Mouse (Mus musculus) MEL (cell line): ENCODE results near the gene Dpp4. TPM values are rescaled to one million over a fixed set of nuclear protein-coding genes. Genes with fewer than 3 reads are reported as not detected.

ENCODE experiments used
- DNase-seq: peaks from one replicate; pipeline ENCODE4 v3.0.0; 2011; ENCODE audit warnings: low read depth, low spot score
- H3K27ac ChIP-seq: 2 replicates; pipeline ENCODE4 v1.5.1; 2012; ENCODE audit warnings: low read depth, mild to moderate bottlenecking, control low read depth, low read length, moderate library complexity; ENCODE audit not compliant: control insufficient read depth
- H3K27me3 ChIP-seq, 2 experiments: fragments of 150-350 bp in 1 of 2; sonication (generic) in 1 of 2; 2 replicates each; pipeline ENCODE4 v1.6.1; 2012; ENCODE audit warnings: low read length in 2 of 2, mild to moderate bottlenecking in 2 of 2, improper control_type of control experiment in 1 of 2, moderate library complexity in 1 of 2; ENCODE audit not compliant: insufficient read depth in 2 of 2, control insufficient read depth in 1 of 2
- H3K36me3 ChIP-seq, 2 experiments: 2 replicates each; pipeline ENCODE4 v1.6.1; 2012 to 2014; ENCODE audit warnings: low read length in 2 of 2, improper control_type of control experiment in 1 of 2, inconsistent platforms in 1 of 2, mild to moderate bottlenecking in 1 of 2; ENCODE audit not compliant: insufficient read depth in 2 of 2, control insufficient read depth in 1 of 2
- H3K4me1 ChIP-seq, 2 experiments: fragments of 150-350 bp in 1 of 2; sonication (generic) in 1 of 2; 2 replicates each; pipeline ENCODE4 v1.6.1; 2012; ENCODE audit warnings: low read length in 2 of 2, improper control_type of control experiment in 1 of 2, mild to moderate bottlenecking in 1 of 2; ENCODE audit not compliant: insufficient read depth in 2 of 2, control insufficient read depth in 1 of 2
- H3K4me3 ChIP-seq, 2 experiments: fragments of 150-350 bp in 1 of 2; sonication (generic) in 1 of 2; 2 replicates each; pipeline ENCODE4 v1.5.1; 2012; ENCODE audit warnings: low read depth in 2 of 2, low read length in 2 of 2, mild to moderate bottlenecking in 2 of 2, moderate library complexity in 2 of 2, control low read depth in 1 of 2, improper control_type of control experiment in 1 of 2; ENCODE audit not compliant: control insufficient read depth in 1 of 2, insufficient read depth in 1 of 2
- H3K79me2 ChIP-seq: 2 replicates; pipeline ENCODE4 v1.6.1; 2012; ENCODE audit warnings: mild to moderate bottlenecking, low read length, moderate library complexity; ENCODE audit not compliant: control insufficient read depth, poor library complexity, insufficient read depth
- H3K9ac ChIP-seq: 2 replicates; pipeline ENCODE4 v1.6.1; 2012; ENCODE audit warnings: low read depth, mild to moderate bottlenecking, control low read depth, low read length, moderate library complexity; ENCODE audit not compliant: control insufficient read depth, poor library complexity, severe bottlenecking
- H3K9me3 ChIP-seq: fragments of 150-350 bp; sonication (generic); replicated peaks from 2 replicates; pipeline ENCODE4 v1.6.1; 2012; ENCODE audit warnings: mild to moderate bottlenecking, low read length, improper control_type of control experiment, moderate library complexity; ENCODE audit not compliant: insufficient read depth
- CHD2 ChIP-seq: IDR thresholded peaks from 2 replicates; pipeline ENCODE4 v1.6.1; 2011; ENCODE audit warnings: low read length, improper control_type of control experiment
- ELF1 ChIP-seq: IDR thresholded peaks from 2 replicates; pipeline ENCODE4 v1.6.1; 2014; ENCODE audit warnings: low read depth, mild to moderate bottlenecking, inconsistent platforms, low read length, improper control_type of control experiment, moderate library complexity
- EP300 ChIP-seq, 2 experiments: IDR thresholded peaks; 2 replicates each; pipeline ENCODE4 v1.6.1; 2011; ENCODE audit warnings: improper control_type of control experiment in 2 of 2, low read length in 2 of 2, low read depth in 1 of 2, mild to moderate bottlenecking in 1 of 2
- HCFC1 ChIP-seq: IDR thresholded peaks from 2 replicates; pipeline ENCODE4 v1.6.1; 2012; ENCODE audit warnings: low read depth, mild to moderate bottlenecking, inconsistent platforms, low read length, improper control_type of control experiment, moderate library complexity
- JUND ChIP-seq: IDR thresholded peaks from 2 replicates; pipeline ENCODE4 v1.6.1; 2011; ENCODE audit warnings: low read depth, mild to moderate bottlenecking, improper control_type of control experiment, low read length
- KAT2A ChIP-seq: conservative IDR thresholded peaks from 2 replicates; pipeline ENCODE4 v1.6.1; 2012; ENCODE audit warnings: low read depth, low read length, improper control_type of control experiment, inconsistent platforms
- MAZ ChIP-seq: IDR thresholded peaks from 2 replicates; pipeline ENCODE4 v1.6.1; 2012; ENCODE audit warnings: low read depth, mild to moderate bottlenecking, inconsistent platforms, low read length, improper control_type of control experiment
- MXI1 ChIP-seq: IDR thresholded peaks from 2 replicates; pipeline ENCODE4 v1.6.1; 2011; ENCODE audit warnings: mild to moderate bottlenecking, low read depth, low read length, improper control_type of control experiment
- MYB ChIP-seq: IDR thresholded peaks from 2 replicates; pipeline ENCODE4 v1.6.1; 2011; ENCODE audit warnings: mild to moderate bottlenecking, low read depth, low read length, improper control_type of control experiment
- MYC ChIP-seq: IDR thresholded peaks from 2 replicates; pipeline ENCODE4 v1.6.1; 2011; ENCODE audit warnings: low read depth, mild to moderate bottlenecking, low read length, improper control_type of control experiment, moderate library complexity
- NELFE ChIP-seq: IDR thresholded peaks from 2 replicates; pipeline ENCODE4 v1.6.1; 2011; ENCODE audit warnings: low read depth, low read length, improper control_type of control experiment
- POLR2AphosphoS2 ChIP-seq: IDR thresholded peaks from 2 replicates; pipeline ENCODE4 v1.6.1; 2011; ENCODE audit warnings: low read length, improper control_type of control experiment
- RCOR1 ChIP-seq: IDR thresholded peaks from 2 replicates; pipeline ENCODE4 v1.6.1; 2012; ENCODE audit warnings: low read depth, mild to moderate bottlenecking, inconsistent platforms, low read length, improper control_type of control experiment
- SMC3 ChIP-seq: IDR thresholded peaks from 2 replicates; pipeline ENCODE4 v1.6.1; 2011; ENCODE audit warnings: low read depth, low read length, improper control_type of control experiment
- TCF12 ChIP-seq: IDR thresholded peaks from 2 replicates; pipeline ENCODE4 v1.6.1; 2014; ENCODE audit warnings: low read depth, mild to moderate bottlenecking, inconsistent platforms, low read length, improper control_type of control experiment, moderate library complexity
- UBTF ChIP-seq: IDR thresholded peaks from 2 replicates; pipeline ENCODE4 v1.6.1; 2012; ENCODE audit warnings: low read depth, mild to moderate bottlenecking, inconsistent platforms, low read length, improper control_type of control experiment, moderate library complexity, borderline replicate concordance; ENCODE audit not compliant: insufficient read depth
- ZC3H11A ChIP-seq: IDR thresholded peaks from 2 replicates; pipeline ENCODE4 v1.6.1; 2012; ENCODE audit warnings: low read depth, mild to moderate bottlenecking, inconsistent platforms, low read length, improper control_type of control experiment
- ZKSCAN1 ChIP-seq: IDR thresholded peaks from 2 replicates; pipeline ENCODE4 v1.6.1; 2012; ENCODE audit warnings: low read depth, mild to moderate bottlenecking, inconsistent platforms, low read length, improper control_type of control experiment, moderate library complexity
- ZNF384 ChIP-seq: IDR thresholded peaks from 2 replicates; pipeline ENCODE4 v1.6.1; 2012; ENCODE audit warnings: low read depth, mild to moderate bottlenecking, inconsistent platforms, low read length, improper control_type of control experiment
- polyA plus RNA-seq, 2 experiments: library from polyadenylated mRNA; stranded (reverse) in 1 of 2; unstranded in 1 of 2; fragments of >175 nt in 1 of 2; fragments of >200 nt in 1 of 2; gene quantifications; 2 replicates each; pipeline versions ENCODE4 v1.2.1 to v1.2.4; 2012; ENCODE audit warnings: low replicate concordance in 2 of 2, low read depth in 1 of 2; ENCODE audit not compliant: insufficient read length in 2 of 2, insufficient read depth in 1 of 2, missing spikeins in 1 of 2
- total RNA-seq: library from RNA; depleted of rRNA; stranded (reverse); fragments of 300-350 nt; gene quantifications from 2 replicates; pipeline ENCODE4 v1.2.3, GENCODE M21; 2012

Gene Dpp4
- total and polyA plus RNA-seq, 3 experiments = 40.4 to 99.1 (median 64.1) TPM

GRCm38 (mm10) chr2:62431245-62431795, 19.3 kb upstream of the Dpp4 start:
- no peaks in the 10 kb centered on the region for H3K9me3 ChIP-seq
- no peaks in the 10 kb centered on the region for H3K79me2 ChIP-seq
- H3K36me3 ChIP-seq = peaks cover 0 to 2% of the 10 kb centered on the region in 2 experiments; a peak in 1 of 4 replicates
- H3K4me1 ChIP-seq = peaks cover 0 to 3% of the 10 kb centered on the region in 2 experiments; a peak in 1 of 4 replicates
- TF ChIP-seq CHD2 = no peak
- no peak for TF ChIP-seq ZNF384
- no peak for TF ChIP-seq HCFC1
- no peak for TF ChIP-seq UBTF
- no peak for TF ChIP-seq ZKSCAN1
- TF ChIP-seq MYB = no peak
- TF ChIP-seq JUND = no peak
- no peak for TF ChIP-seq KAT2A
- DNase-seq = no peak
- no peak overlapping the region for H3K9ac ChIP-seq
- H3K4me3 ChIP-seq = no peak overlapping the region
- H3K27me3 ChIP-seq = no peaks in the 10 kb centered on the region
- H3K27ac ChIP-seq = no peak overlapping the region

GRCm38 (mm10) chr2:62425941-62426340, 13.9 kb upstream of the Dpp4 start:
- no peak overlapping the region for H3K9ac ChIP-seq
- H3K79me2 ChIP-seq = no peaks in the 10 kb centered on the region
- H3K36me3 ChIP-seq = peaks cover 0 to 8% of the 10 kb centered on the region in 2 experiments; a peak in 2 of 4 replicates
- no peak overlapping the region for H3K4me3 ChIP-seq
- H3K27me3 ChIP-seq = no peaks in the 10 kb centered on the region
- no peak for DNase-seq
- no peak overlapping the region for H3K27ac ChIP-seq
- TF ChIP-seq MYC (no peak), TCF12 (no peak), RCOR1 (no peak), KAT2A (no peak), MXI1 (no peak), ZKSCAN1 (no peak)
- H3K4me1 ChIP-seq = peaks cover 2 to 8% of the 10 kb centered on the region in 2 experiments; a peak in 3 of 4 replicates
- no peaks in the 10 kb centered on the region for H3K9me3 ChIP-seq

GRCm38 (mm10) chr2:62423343-62423776, 11.3 kb upstream of the Dpp4 start:
- no peak for TF ChIP-seq UBTF
- TF ChIP-seq MAZ = no peak
- TF ChIP-seq MXI1 = no peak
- no peak for TF ChIP-seq ZC3H11A
- no peak for TF ChIP-seq SMC3
- no peak for TF ChIP-seq POLR2AphosphoS2
- no peak for TF ChIP-seq MYC
- no peak for TF ChIP-seq NELFE
- no peak for TF ChIP-seq JUND
- TF ChIP-seq ELF1 = no peak
- no peak for TF ChIP-seq EP300 (IDR thresholded peaks at IDR 0.05; ENCODE audit: low read depth in 1 of 2, low read length in 2 of 2)
- TF ChIP-seq ZNF384 = no peak
- H3K27ac ChIP-seq = no peak overlapping the region
- no peaks in the 10 kb centered on the region for H3K9me3 ChIP-seq
- H3K4me1 ChIP-seq = peaks cover 11 to 20% of the 10 kb centered on the region in 2 experiments
- no peak overlapping the region for H3K9ac ChIP-seq
- peaks cover 0 to 22% of the 10 kb centered on the region in 2 experiments; a peak in 2 of 4 replicates for H3K36me3 ChIP-seq
- H3K79me2 ChIP-seq = no peaks in the 10 kb centered on the region
- no peak for DNase-seq
- no peak overlapping the region for H3K4me3 ChIP-seq
- no peaks in the 10 kb centered on the region for H3K27me3 ChIP-seq
